ENCODE assay signal across 13 mouse cellular contexts in the genomic region with DNA sequence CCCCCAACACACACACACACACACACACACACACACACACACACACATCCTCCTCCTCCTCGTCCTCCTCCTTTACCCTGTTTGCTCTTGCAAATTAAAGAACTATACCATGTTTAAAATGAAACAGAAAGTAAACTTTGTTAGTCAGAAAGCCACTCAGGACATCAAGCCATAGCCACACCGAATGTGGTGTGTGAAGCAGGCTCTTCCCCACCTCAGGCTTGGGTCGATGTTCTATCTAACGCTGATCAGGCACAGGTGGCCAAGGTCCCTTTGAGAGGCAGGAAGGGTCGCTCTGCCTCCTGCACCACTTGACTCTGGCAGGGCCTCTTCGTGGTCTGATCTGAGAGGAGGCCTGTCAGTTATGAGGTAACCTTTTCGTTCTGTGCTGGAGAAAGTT.
DNase-seq lines count a peak whose midpoint lies in the region; ATAC-seq and TF ChIP-seq lines count a peak whose summit lies in the region.
"Had no signal": no experiment of that assay in that cellular context is flagged by ENCODE, and none has a peak within 500 bp of the region (broad histone marks: within the 10 kb centered on the region; RNA-seq: fewer than 3 reads in every experiment).

No protein-coding gene starts in this region.

- H3K9ac ChIP-seq in heart, embryonic 14.5 days (ENCODE audit: low read length), result no peak overlapping the region
- no peak overlapping the region for H3K9ac ChIP-seq in midbrain, postnatal 0 days (replicated peaks; ENCODE audit: low read length, poor library complexity, severe bottlenecking)
- H3K9ac ChIP-seq in midbrain, embryonic 15.5 days, result no peak overlapping the region
- H3K9ac ChIP-seq: hindbrain, embryonic 12.5 days had no signal

- H3K4me3 ChIP-seq in heart, embryonic 14.5 days (ENCODE audit: control insufficient read depth in 1 of 2, insufficient read depth in 1 of 2, low read depth in 1 of 2, low read length in 2 of 2), result no peak overlapping the region
- H3K4me3 ChIP-seq in midbrain, embryonic 10.5 days, result peak overlapping the region; percentile 39; the same call in 1 of the 2 replicates
- H3K4me3 ChIP-seq in midbrain, postnatal 0 days (ENCODE audit: low read depth, low read length), result no peak overlapping the region
- H3K4me3 ChIP-seq in midbrain, embryonic 15.5 days, result no peak overlapping the region
- H3K4me3 ChIP-seq: hindbrain, embryonic 12.5 days had no signal

- no peak for DNase-seq in heart, postnatal 14 days
- no peak for DNase-seq in midbrain, embryonic 10.5 days (ENCODE audit: low spot score)
- no peak for DNase-seq in midbrain, postnatal 0 days (ENCODE audit: low spot score)
- no peak for DNase-seq in spleen, postnatal 14 days (ENCODE audit: low spot score in 2 of 2)
- DNase-seq in spleen, postnatal 4 days (ENCODE audit: low spot score in 2 of 2), result no peak
- DNase-seq: cerebellum, adult 11-12 months; kidney, postnatal 14 days; right cerebral cortex, postnatal 25 days had no signal

- H3K9me3 ChIP-seq in heart, embryonic 14.5 days (ENCODE audit: control insufficient read depth, low read length), result no peaks in the 10 kb centered on the region
- H3K9me3 ChIP-seq in midbrain, embryonic 10.5 days (replicated peaks), result no peaks in the 10 kb centered on the region
- no peaks in the 10 kb centered on the region for H3K9me3 ChIP-seq in midbrain, postnatal 0 days (ENCODE audit: low read length)
- H3K9me3 ChIP-seq in midbrain, embryonic 15.5 days, result no peaks in the 10 kb centered on the region
- H3K9me3 ChIP-seq: hindbrain, embryonic 12.5 days had no signal

- no peaks in the 10 kb centered on the region for H3K36me3 ChIP-seq in heart, embryonic 14.5 days (ENCODE audit: control insufficient read depth, insufficient read depth, low read length)
- H3K36me3 ChIP-seq in midbrain, embryonic 10.5 days, result no peaks in the 10 kb centered on the region
- no peaks in the 10 kb centered on the region for H3K36me3 ChIP-seq in midbrain, postnatal 0 days (ENCODE audit: insufficient read depth, low read length)
- H3K36me3 ChIP-seq in midbrain, embryonic 15.5 days (replicated peaks), result no peaks in the 10 kb centered on the region
- H3K36me3 ChIP-seq: hindbrain, embryonic 12.5 days had no signal

- no peaks in the 10 kb centered on the region for H3K27me3 ChIP-seq in heart, embryonic 14.5 days (ENCODE audit: control insufficient read depth, insufficient read depth, low read length)
- peaks cover 99% of the 10 kb centered on the region for H3K27me3 ChIP-seq in midbrain, embryonic 10.5 days (ENCODE audit: low read depth, poor library complexity, severe bottlenecking)
- H3K27me3 ChIP-seq in midbrain, postnatal 0 days (ENCODE audit: insufficient read depth, low read length), result no peaks in the 10 kb centered on the region; the same call in none of the 2 replicates
- peaks cover 22% of the 10 kb centered on the region; the same call in 1 of the 2 replicates for H3K27me3 ChIP-seq in midbrain, embryonic 15.5 days (replicated peaks)

- H3K4me1 ChIP-seq in heart, embryonic 14.5 days (ENCODE audit: control insufficient read depth in 2 of 2, insufficient read depth in 2 of 2, low read length in 2 of 2), result peaks cover 11 to 14% of the 10 kb centered on the region in 2 experiments
- H3K4me1 ChIP-seq in midbrain, embryonic 10.5 days, result peaks cover 78% of the 10 kb centered on the region
- H3K4me1 ChIP-seq in midbrain, postnatal 0 days (ENCODE audit: insufficient read depth, low read length), result peaks cover 5% of the 10 kb centered on the region; the same call in 1 of the 2 replicates
- peaks cover 27% of the 10 kb centered on the region for H3K4me1 ChIP-seq in midbrain, embryonic 15.5 days

- intact Hi-C loops in heart, postnatal 14 days (cut with DNase I), result no loop called here

- 28% methylated on average over 7 of the region's 7 CpGs for WGBS in heart, embryonic 14.5 days
- WGBS in midbrain, embryonic 10.5 days, result 12% methylated on average over 7 of the region's 7 CpGs
- 19% methylated on average over 7 of the region's 7 CpGs for WGBS in midbrain, postnatal 0 days
- 14% methylated on average over 7 of the region's 7 CpGs for WGBS in midbrain, embryonic 15.5 days

- no peak overlapping the region for H3K27ac ChIP-seq in heart, embryonic 14.5 days (replicated peaks in 1 of 2; ENCODE audit: control insufficient read depth in 1 of 2, insufficient read depth in 1 of 2, low read depth in 2 of 2, low read length in 2 of 2)
- peak overlapping the region; percentile 81 for H3K27ac ChIP-seq in midbrain, embryonic 10.5 days (replicated peaks)
- no peak overlapping the region for H3K27ac ChIP-seq in midbrain, postnatal 0 days (ENCODE audit: low read depth, low read length)
- no peak overlapping the region for H3K27ac ChIP-seq in midbrain, embryonic 15.5 days
- H3K27ac ChIP-seq: hindbrain, embryonic 12.5 days had no signal

- no peak for TF ChIP-seq CTCF in midbrain, postnatal 0 days (IDR thresholded peaks at IDR 0.05)

- no peak for ATAC-seq in heart, embryonic 14.5 days (ENCODE audit: insufficient number of reproducible peaks, insufficient read depth, low FRiP score, low read depth)
- no peak for ATAC-seq in midbrain, postnatal 0 days (ENCODE audit: low FRiP score)
- ATAC-seq in hematopoietic stem cell, adult 5-6 weeks (replicated peaks in 1 of 2; ENCODE audit: insufficient read depth in 1 of 2, low FRiP score in 2 of 2, low TSS enrichment in 1 of 2, low read depth in 1 of 2, poor library complexity in 2 of 2, severe bottlenecking in 2 of 2), result peak; percentile 68 to 71
- 0 out of 2 replicates have a peak, but pooled peaks have one; percentile 16 for ATAC-seq in midbrain, embryonic 15.5 days (replicated peaks)
- ATAC-seq: intestine, embryonic 16.5 days had no signal

- 0 out of 2 replicates have a peak overlapping the region, but pooled peaks have one; percentile 4 for H3K4me2 ChIP-seq in heart, embryonic 14.5 days (ENCODE audit: low read length)
- H3K4me2 ChIP-seq in midbrain, postnatal 0 days (ENCODE audit: low read depth, low read length, poor library complexity, severe bottlenecking), result no peak overlapping the region
- H3K4me2 ChIP-seq in midbrain, embryonic 15.5 days, result no peak overlapping the region
- H3K4me2 ChIP-seq: hindbrain, embryonic 12.5 days had no signal

Comparison
In these comparisons a context has a peak if more than half of its experiments do, and no peak if none do; other contexts are left out.
1. ATAC-seq: peak in hematopoietic stem cell, adult 5-6 weeks (2 of 2) and midbrain, embryonic 15.5 days (single experiment); none in heart, embryonic 14.5 days (single experiment) and midbrain, postnatal 0 days (single experiment).